Mouse (Mus musculus) right cerebral cortex, postnatal 10 days (tissue): ENCODE measurements around the gene Prkg1.

Experiments used
- DNase-seq, 2 experiments: peaks; one replicate each; pipeline ENCODE4 v3.0.0; 2021; ENCODE audit warnings: low spot score in 2 of 2

Gene Prkg1

GRCm38 (mm10) chr19:30861441-30861840, 903.4 kb downstream of the Prkg1 start:
- no peak for DNase-seq

- DNase-seq = no peak
Measured at GRCm38 (mm10) chr19:30851023-30851422, 913.8 kb downstream of the Prkg1 start.

GRCm38 (mm10) chr19:30844916-30845315, 919.9 kb downstream of the Prkg1 start:
- DNase-seq = no peak

GRCm38 (mm10) chr19:30843637-30844036, 921.2 kb downstream of the Prkg1 start:
- DNase-seq = no peak

- peak in 1 of 2 experiments; percentile 44 for DNase-seq
Measured at GRCm38 (mm10) chr19:30843052-30843564, 921.7 kb downstream of the Prkg1 start.

- DNase-seq = no peak
Measured at GRCm38 (mm10) chr19:30842640-30843039, 922.2 kb downstream of the Prkg1 start.

- DNase-seq = no peak
Measured at GRCm38 (mm10) chr19:30833045-30833651, 931.7 kb downstream of the Prkg1 start.

GRCm38 (mm10) chr19:30829231-30829775, 935.5 kb downstream of the Prkg1 start:
- peak in 1 of 2 experiments; percentile 24 for DNase-seq

- no peak for DNase-seq
Measured at GRCm38 (mm10) chr19:30827820-30828219, 937.0 kb downstream of the Prkg1 start.

- DNase-seq = no peak
Measured at GRCm38 (mm10) chr19:30826106-30826505, 938.7 kb downstream of the Prkg1 start.

- DNase-seq = no peak
Measured at GRCm38 (mm10) chr19:30815661-30816060, 949.2 kb downstream of the Prkg1 start.

- no peak for DNase-seq
Measured at GRCm38 (mm10) chr19:30806265-30806664, 958.6 kb downstream of the Prkg1 start.

- no peak for DNase-seq
Measured at GRCm38 (mm10) chr19:30780803-30781202, 984.0 kb downstream of the Prkg1 start.

GRCm38 (mm10) chr19:30768316-30768715, 996.5 kb downstream of the Prkg1 start:
- no peak for DNase-seq

GRCm38 (mm10) chr19:30744426-30744825, 1020.4 kb downstream of the Prkg1 start:
- no peak for DNase-seq

- DNase-seq = no peak
Measured at GRCm38 (mm10) chr19:30699130-30699529, 1065.7 kb downstream of the Prkg1 start.

- DNase-seq = no peak
Measured at GRCm38 (mm10) chr19:30691258-30691657, 1073.6 kb downstream of the Prkg1 start.

GRCm38 (mm10) chr19:30690691-30691090, 1074.1 kb downstream of the Prkg1 start:
- DNase-seq = no peak

- DNase-seq = no peak
Measured at GRCm38 (mm10) chr19:30687942-30688341, 1076.9 kb downstream of the Prkg1 start.

GRCm38 (mm10) chr19:30676308-30676707, 1088.5 kb downstream of the Prkg1 start:
- no peak for DNase-seq

GRCm38 (mm10) chr19:30664269-30664668, 1100.6 kb downstream of the Prkg1 start:
- peak; percentile 76 to 82 for DNase-seq

- no peak for DNase-seq
Measured at GRCm38 (mm10) chr19:30642629-30643170, 1122.1 kb downstream of the Prkg1 start.

- DNase-seq = peak; percentile 22 to 29
Measured at GRCm38 (mm10) chr19:30637471-30637870, 1127.4 kb downstream of the Prkg1 start.
